ENCODE assay signal across 9 mouse cellular contexts in the genomic region with DNA sequence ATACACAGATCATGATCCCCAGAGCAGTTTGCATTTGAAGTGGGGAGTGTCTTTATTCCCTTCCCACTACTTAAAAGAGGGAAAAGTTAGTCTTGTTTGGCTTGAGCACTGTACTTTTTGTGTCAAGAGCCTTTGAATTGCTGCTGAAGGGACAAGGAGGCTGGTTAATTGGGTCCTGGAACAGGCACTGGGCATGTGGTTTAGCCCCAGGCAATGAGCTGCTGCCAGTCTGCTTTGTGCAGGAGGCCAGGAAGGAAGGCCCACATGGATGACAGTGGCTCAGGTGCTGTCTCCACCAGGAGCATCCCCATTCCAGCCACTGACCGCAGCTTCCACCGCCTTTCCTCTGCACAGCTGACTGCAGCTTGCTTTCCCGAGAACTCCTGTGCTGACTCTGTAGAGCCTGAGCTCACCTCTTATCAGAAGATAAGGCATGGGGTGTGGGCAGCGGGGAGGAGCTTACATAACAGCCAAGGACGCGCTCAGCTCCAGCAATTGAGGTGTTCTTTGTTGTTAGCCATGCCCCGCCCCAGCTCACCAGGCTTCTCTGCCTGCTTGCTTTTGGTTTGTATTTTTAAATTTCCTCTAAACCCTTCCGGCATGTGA. TPM values are rescaled to one million over a fixed set of nuclear protein-coding genes. Genes with fewer than 3 reads are reported as not detected.
DNase-seq lines count a peak whose midpoint lies in the region; ATAC-seq lines count a peak whose summit lies in the region.
"Had no signal": no experiment of that assay in that cellular context is flagged by ENCODE, and none has a peak within 500 bp of the region (broad histone marks: within the 10 kb centered on the region; RNA-seq: fewer than 3 reads in every experiment).

No protein-coding gene starts in this region.

- no peaks in the 10 kb centered on the region for H3K36me3 ChIP-seq in heart, embryonic 12.5 days

- 19% methylated on average over 8 of the region's 8 CpGs for WGBS in heart, embryonic 12.5 days

- peak overlapping the region; percentile 27 for H3K4me2 ChIP-seq in heart, embryonic 12.5 days
- H3K4me2 ChIP-seq: limb, embryonic 12.5 days had no signal

- DNase-seq in urinary bladder, postnatal 14 days (ENCODE audit: low spot score) = peak; percentile 50
- DNase-seq in urinary bladder, postnatal 10 days (ENCODE audit: low spot score) = no peak
- peak; percentile 86 for DNase-seq in cerebellum, adult 9-10 months
- peak; percentile 64 to 65 for DNase-seq in lung, adult 18-20 months
- peak; percentile 70 for DNase-seq in yolk sac, embryonic 10.5 days (ENCODE audit: low spot score)
- no peak for DNase-seq in thymus, postnatal 36 days
- DNase-seq in left cerebral cortex, adult 9 months (ENCODE audit: low spot score in 2 of 2) = no peak

- no peak overlapping the region for H3K4me3 ChIP-seq in heart, embryonic 12.5 days
- H3K4me3 ChIP-seq: limb, embryonic 12.5 days had no signal

- H3K27ac ChIP-seq in heart, embryonic 12.5 days (ENCODE audit: poor library complexity, severe bottlenecking) = no peak overlapping the region
- H3K27ac ChIP-seq: limb, embryonic 12.5 days had no signal

- ATAC-seq in heart, embryonic 12.5 days (ENCODE audit: insufficient number of reproducible peaks, low FRiP score) = peak; percentile 64

- H3K9ac ChIP-seq in heart, embryonic 12.5 days = no peak overlapping the region
- H3K9ac ChIP-seq: limb, embryonic 12.5 days had no signal

- H3K4me1 ChIP-seq in heart, embryonic 12.5 days (replicated peaks) = peaks cover 15% of the 10 kb centered on the region
- H3K4me1 ChIP-seq: limb, embryonic 12.5 days had no signal

- no peaks in the 10 kb centered on the region for H3K9me3 ChIP-seq in heart, embryonic 12.5 days (replicated peaks)
- H3K9me3 ChIP-seq: limb, embryonic 12.5 days had no signal

- H3K27me3 ChIP-seq in heart, embryonic 12.5 days (replicated peaks) = no peaks in the 10 kb centered on the region
- H3K27me3 ChIP-seq: limb, embryonic 12.5 days had no signal

RNA-seq across cellular contexts. Expression of a gene that starts 50.0 kb away (rescaled TPM):
- polyA plus RNA-seq in heart, embryonic 12.5 days (2016; fragmentation: Nextera tagmentation; extraction: Ambion mirVana) = 28.1 and 29.8 TPM in 2 replicates

RNA-seq across cellular contexts. Expression of a gene that starts 50.1 kb away (rescaled TPM):
- 31.3 and 32.4 TPM in 2 replicates for polyA plus RNA-seq in heart, embryonic 12.5 days (2016; fragmentation: Nextera tagmentation; extraction: Ambion mirVana)

Comparison
In these comparisons a context has a peak if more than half of its experiments do, and no peak if none do; other contexts are left out.
1. DNase-seq: peak in urinary bladder, postnatal 14 days (single experiment), cerebellum, adult 9-10 months (single experiment), lung, adult 18-20 months (2 of 2) and yolk sac, embryonic 10.5 days (single experiment); none in urinary bladder, postnatal 10 days (single experiment), thymus, postnatal 36 days (0 of 2) and left cerebral cortex, adult 9 months (0 of 2).